Mouse (Mus musculus): Measurements from ENCODE around the gene Olfr891.
"Not testable (repeated sequence)": the region's sequence is repeated elsewhere in the genome, so short reads cannot be mapped to it uniquely, and the experiment has no call there.

Olfr891 gene

GRCm38 (mm10) chr9:38180721-38181120 is at the start of gene Olfr891:
Gene Olfr891, minus strand, starts transcription at chr9:38180821.
- DNase-seq (ENCODE audit: low spot score) = no peak

- no peak for DNase-seq (ENCODE audit: low spot score)
Measured at GRCm38 (mm10) chr9:38217755-38218154, 37.1 kb upstream of the Olfr891 start, which contains the start of gene Olfr894. Gene Olfr894, plus strand, starts transcription at chr9:38218055.

- DNase-seq (ENCODE audit: low spot score) = no peak
Measured at GRCm38 (mm10) chr9:38208065-38208464, 27.4 kb upstream of the Olfr891 start, which contains the start of gene Olfr893. Gene Olfr893, plus strand, starts transcription at chr9:38208365.

GRCm38 (mm10) chr9:38168341-38168740 is 12.3 kb downstream of the Olfr891 start:
- not testable (repeated sequence) for DNase-seq (ENCODE audit: low spot score)

GRCm38 (mm10) chr9:38142217-38142616 is 38.4 kb downstream of the Olfr891 start, which contains the start of gene Olfr890:
Gene Olfr890, plus strand, starts transcription at chr9:38142517.
- DNase-seq (ENCODE audit: low spot score) = no peak

All from urinary bladder, postnatal 14 days (tissue).